Mouse (Mus musculus): Measurements from ENCODE around the gene Cxcl16. TPM values are rescaled to one million over a fixed set of nuclear protein-coding genes. Genes with fewer than 3 reads are reported as not detected.

Gene Cxcl16
- polyA plus RNA-seq (2014; fragmentation: Illumina TruSeq; extraction: RNeasy Lipid Tissue Mini Kit (QIAGEN cat#74804); ENCODE audit: low read depth, low replicate concordance), result 4.2 TPM

GRCm38 (mm10) chr11:70459601-70460101 lies at the start of gene Cxcl16:
Cxcl16 (minus strand) TSS chr11:70459984.

GRCm38 (mm10) chr11:70504970-70505369 lies 45.2 kb upstream of the Cxcl16 start, which contains the start of gene Tm4sf5:
Tm4sf5 (plus strand) TSS chr11:70505244.

DNA sequence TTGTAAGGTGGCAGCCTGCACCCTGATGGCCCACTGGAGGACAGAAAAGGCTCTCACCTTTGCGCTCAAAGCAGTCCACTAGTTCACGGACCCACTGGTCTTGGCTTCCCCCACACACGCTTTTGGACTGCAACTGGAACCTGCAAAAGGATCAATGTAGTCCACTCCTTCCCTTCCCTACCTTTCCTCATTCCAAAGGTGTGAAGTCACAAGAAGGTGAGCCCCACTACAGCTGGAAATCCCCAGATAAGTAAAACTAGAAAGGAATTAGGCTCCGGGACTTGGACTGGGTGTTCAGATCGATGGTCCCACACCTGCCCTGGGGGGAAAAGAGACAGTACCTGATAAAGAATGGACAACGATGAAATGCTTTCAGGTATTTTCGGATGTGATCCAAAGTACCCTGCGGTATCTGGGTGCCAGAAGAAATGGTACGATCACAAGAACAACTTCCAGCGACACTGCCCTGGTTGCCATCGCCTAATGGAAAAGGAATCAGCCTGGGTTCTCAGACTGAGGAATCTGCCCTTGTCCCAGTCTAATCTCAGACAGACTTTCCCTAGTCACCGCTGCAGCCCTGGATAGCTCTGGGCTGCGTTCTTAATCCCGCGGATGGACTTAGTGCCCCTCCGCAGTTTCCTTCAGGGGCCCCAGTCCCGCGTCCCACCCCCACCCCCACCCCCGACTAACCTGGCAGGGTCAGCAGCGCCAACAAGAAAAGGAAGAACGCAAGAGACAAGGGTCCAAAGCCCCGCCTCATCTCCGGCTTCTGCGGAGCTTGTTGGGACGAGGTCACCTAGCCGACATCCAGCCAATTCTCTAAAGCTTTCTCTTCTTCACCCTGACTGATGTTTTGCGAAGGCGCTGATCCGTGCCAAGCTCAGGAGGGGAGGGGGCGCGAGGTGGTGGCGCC lies 840 bp downstream of the Cxcl16 start, which contains the start of gene Zmynd15:
Gene Zmynd15 (plus strand): TSS at position 746 of the 913 bp plus-strand sequence.

GRCm38 (mm10) chr11:70451797-70452498 lies 7.8 kb downstream of the Cxcl16 start, which contains the start of gene Med11:
Med11 (plus strand) TSS chr11:70451919.

GRCm38 (mm10) chr11:70432048-70432894 lies 27.5 kb downstream of the Cxcl16 start, which contains the start of gene Arrb2:
Arrb2 (plus strand) TSS chr11:70432635.

DNA sequence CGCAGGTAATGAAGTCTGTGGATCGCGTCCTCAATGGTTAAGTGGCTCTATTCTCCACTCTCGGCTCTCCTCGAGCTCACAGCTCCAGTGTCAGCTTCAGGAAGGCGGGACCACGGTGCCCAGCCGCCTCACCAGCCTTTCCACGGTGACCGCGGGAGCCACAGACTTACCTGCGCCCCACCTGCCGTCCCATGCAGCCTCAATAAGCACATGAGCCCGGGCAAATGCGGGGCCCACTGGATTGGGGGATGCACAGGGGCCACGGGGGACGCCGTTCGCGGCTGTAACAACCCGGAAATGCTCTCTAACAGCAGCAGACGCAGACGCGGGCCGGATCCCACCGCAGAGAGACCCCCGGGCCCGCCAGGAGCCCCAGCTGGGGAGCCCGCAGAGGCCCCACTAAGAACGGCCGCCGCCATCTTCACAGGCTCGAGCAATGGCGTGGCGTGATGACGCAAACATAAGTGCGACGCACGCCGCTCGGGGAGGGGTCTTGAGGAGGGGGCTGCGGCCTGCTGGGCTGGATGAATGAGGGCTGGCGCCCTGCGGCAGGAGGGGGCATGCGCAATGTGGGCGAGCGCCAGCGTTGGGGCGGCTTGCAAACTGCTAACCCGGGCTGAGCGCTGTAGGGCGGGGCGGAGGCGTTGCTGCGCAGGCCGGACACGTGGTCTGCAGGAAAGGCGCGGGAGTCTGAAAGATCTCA lies 50.0 kb downstream of the Cxcl16 start, which contains the start of gene Pelp1:
Gene Pelp1 (minus strand): TSS at position 438 of the 703 bp plus-strand sequence.

Other genes starting within 250 kb of the Cxcl16 start
- gene Slc16a11, start 247.2 kb downstream of the Cxcl16 start, polyA plus RNA-seq (2014; fragmentation: Illumina TruSeq; extraction: RNeasy Lipid Tissue Mini Kit (QIAGEN cat#74804); ENCODE audit: low read depth, low replicate concordance), result 0.61 TPM
- gene Slc16a13, start 238.9 kb downstream of the Cxcl16 start, polyA plus RNA-seq (2014; fragmentation: Illumina TruSeq; extraction: RNeasy Lipid Tissue Mini Kit (QIAGEN cat#74804); ENCODE audit: low read depth, low replicate concordance), result 0.53 TPM
- gene Bcl6b, start 230.2 kb downstream of the Cxcl16 start, polyA plus RNA-seq (2014; fragmentation: Illumina TruSeq; extraction: RNeasy Lipid Tissue Mini Kit (QIAGEN cat#74804); ENCODE audit: low read depth, low replicate concordance), result 1.5 TPM
- 2.0 TPM for gene 0610010K14Rik, start 222.1 kb downstream of the Cxcl16 start, polyA plus RNA-seq (2014; fragmentation: Illumina TruSeq; extraction: RNeasy Lipid Tissue Mini Kit (QIAGEN cat#74804); ENCODE audit: low read depth, low replicate concordance)
- 1.0 TPM for gene Gm21988, start 220.2 kb downstream of the Cxcl16 start, polyA plus RNA-seq (2014; fragmentation: Illumina TruSeq; extraction: RNeasy Lipid Tissue Mini Kit (QIAGEN cat#74804); ENCODE audit: low read depth, low replicate concordance)
- gene Rnasek, start 220.1 kb downstream of the Cxcl16 start, polyA plus RNA-seq (2014; fragmentation: Illumina TruSeq; extraction: RNeasy Lipid Tissue Mini Kit (QIAGEN cat#74804); ENCODE audit: low read depth, low replicate concordance), result 21.2 TPM
- 0.37 TPM for gene Alox12, start 204.6 kb downstream of the Cxcl16 start, polyA plus RNA-seq (2014; fragmentation: Illumina TruSeq; extraction: RNeasy Lipid Tissue Mini Kit (QIAGEN cat#74804); ENCODE audit: low read depth, low replicate concordance)
- not detected for gene Alox12e, start 137.4 kb downstream of the Cxcl16 start, polyA plus RNA-seq (2014; fragmentation: Illumina TruSeq; extraction: RNeasy Lipid Tissue Mini Kit (QIAGEN cat#74804); ENCODE audit: low read depth, low replicate concordance)
- not detected for gene Alox15, start 108.0 kb downstream of the Cxcl16 start, polyA plus RNA-seq (2014; fragmentation: Illumina TruSeq; extraction: RNeasy Lipid Tissue Mini Kit (QIAGEN cat#74804); ENCODE audit: low read depth, low replicate concordance)
- gene Pelp1, start 50.0 kb downstream of the Cxcl16 start, polyA plus RNA-seq (2014; fragmentation: Illumina TruSeq; extraction: RNeasy Lipid Tissue Mini Kit (QIAGEN cat#74804); ENCODE audit: low read depth, low replicate concordance), result 1.6 TPM
- gene Arrb2, start 27.3 kb downstream of the Cxcl16 start, polyA plus RNA-seq (2014; fragmentation: Illumina TruSeq; extraction: RNeasy Lipid Tissue Mini Kit (QIAGEN cat#74804); ENCODE audit: low read depth, low replicate concordance), result 1.6 TPM
- gene Med11, start 8.1 kb downstream of the Cxcl16 start, polyA plus RNA-seq (2014; fragmentation: Illumina TruSeq; extraction: RNeasy Lipid Tissue Mini Kit (QIAGEN cat#74804); ENCODE audit: low read depth, low replicate concordance), result 4.3 TPM
- gene Zmynd15, start 551 bp downstream of the Cxcl16 start, polyA plus RNA-seq (2014; fragmentation: Illumina TruSeq; extraction: RNeasy Lipid Tissue Mini Kit (QIAGEN cat#74804); ENCODE audit: low read depth, low replicate concordance), result 0.82 TPM
- gene Tm4sf5, start 45.3 kb upstream of the Cxcl16 start, polyA plus RNA-seq (2014; fragmentation: Illumina TruSeq; extraction: RNeasy Lipid Tissue Mini Kit (QIAGEN cat#74804); ENCODE audit: low read depth, low replicate concordance), result not detected
- gene Vmo1, start 54.6 kb upstream of the Cxcl16 start, polyA plus RNA-seq (2014; fragmentation: Illumina TruSeq; extraction: RNeasy Lipid Tissue Mini Kit (QIAGEN cat#74804); ENCODE audit: low read depth, low replicate concordance), result 0.93 TPM
- gene Gltpd2, start 59.2 kb upstream of the Cxcl16 start, polyA plus RNA-seq (2014; fragmentation: Illumina TruSeq; extraction: RNeasy Lipid Tissue Mini Kit (QIAGEN cat#74804); ENCODE audit: low read depth, low replicate concordance), result 3.8 TPM
- gene Psmb6, start 65.4 kb upstream of the Cxcl16 start, polyA plus RNA-seq (2014; fragmentation: Illumina TruSeq; extraction: RNeasy Lipid Tissue Mini Kit (QIAGEN cat#74804); ENCODE audit: low read depth, low replicate concordance), result 26.5 TPM
- not detected for gene Gm40193, start 73.0 kb upstream of the Cxcl16 start, polyA plus RNA-seq (2014; fragmentation: Illumina TruSeq; extraction: RNeasy Lipid Tissue Mini Kit (QIAGEN cat#74804); ENCODE audit: low read depth, low replicate concordance)
- gene Pld2, start 80.1 kb upstream of the Cxcl16 start, polyA plus RNA-seq (2014; fragmentation: Illumina TruSeq; extraction: RNeasy Lipid Tissue Mini Kit (QIAGEN cat#74804); ENCODE audit: low read depth, low replicate concordance), result 1.1 TPM
- 3.7 TPM for gene Mink1, start 102.9 kb upstream of the Cxcl16 start, polyA plus RNA-seq (2014; fragmentation: Illumina TruSeq; extraction: RNeasy Lipid Tissue Mini Kit (QIAGEN cat#74804); ENCODE audit: low read depth, low replicate concordance)
- gene 4930544D05Rik, start 155.9 kb upstream of the Cxcl16 start, polyA plus RNA-seq (2014; fragmentation: Illumina TruSeq; extraction: RNeasy Lipid Tissue Mini Kit (QIAGEN cat#74804); ENCODE audit: low read depth, low replicate concordance), result not detected
- gene Chrne, start 159.2 kb upstream of the Cxcl16 start, polyA plus RNA-seq (2014; fragmentation: Illumina TruSeq; extraction: RNeasy Lipid Tissue Mini Kit (QIAGEN cat#74804); ENCODE audit: low read depth, low replicate concordance), result not detected
- gene Gp1ba, start 179.1 kb upstream of the Cxcl16 start, polyA plus RNA-seq (2014; fragmentation: Illumina TruSeq; extraction: RNeasy Lipid Tissue Mini Kit (QIAGEN cat#74804); ENCODE audit: low read depth, low replicate concordance), result not detected
- gene Rnf167, start 187.3 kb upstream of the Cxcl16 start, polyA plus RNA-seq (2014; fragmentation: Illumina TruSeq; extraction: RNeasy Lipid Tissue Mini Kit (QIAGEN cat#74804); ENCODE audit: low read depth, low replicate concordance), result 21.5 TPM
- 29.8 TPM for gene Slc25a11, start 187.5 kb upstream of the Cxcl16 start, polyA plus RNA-seq (2014; fragmentation: Illumina TruSeq; extraction: RNeasy Lipid Tissue Mini Kit (QIAGEN cat#74804); ENCODE audit: low read depth, low replicate concordance)
- 88.5 TPM for gene Pfn1, start 194.7 kb upstream of the Cxcl16 start, polyA plus RNA-seq (2014; fragmentation: Illumina TruSeq; extraction: RNeasy Lipid Tissue Mini Kit (QIAGEN cat#74804); ENCODE audit: low read depth, low replicate concordance)
- 0.37 TPM for gene Eno3, start 197.2 kb upstream of the Cxcl16 start, polyA plus RNA-seq (2014; fragmentation: Illumina TruSeq; extraction: RNeasy Lipid Tissue Mini Kit (QIAGEN cat#74804); ENCODE audit: low read depth, low replicate concordance)
- 18.3 TPM for gene Spag7, start 209.4 kb upstream of the Cxcl16 start, polyA plus RNA-seq (2014; fragmentation: Illumina TruSeq; extraction: RNeasy Lipid Tissue Mini Kit (QIAGEN cat#74804); ENCODE audit: low read depth, low replicate concordance)
- 0.74 TPM for gene Camta2, start 228.1 kb upstream of the Cxcl16 start, polyA plus RNA-seq (2014; fragmentation: Illumina TruSeq; extraction: RNeasy Lipid Tissue Mini Kit (QIAGEN cat#74804); ENCODE audit: low read depth, low replicate concordance)
- gene Inca1, start 240.2 kb upstream of the Cxcl16 start, polyA plus RNA-seq (2014; fragmentation: Illumina TruSeq; extraction: RNeasy Lipid Tissue Mini Kit (QIAGEN cat#74804); ENCODE audit: low read depth, low replicate concordance), result 21.2 TPM
- gene Kif1c, start 240.6 kb upstream of the Cxcl16 start, polyA plus RNA-seq (2014; fragmentation: Illumina TruSeq; extraction: RNeasy Lipid Tissue Mini Kit (QIAGEN cat#74804); ENCODE audit: low read depth, low replicate concordance), result 16.3 TPM